Mouse (Mus musculus): ENCODE results near the gene Tob1. TPM values are rescaled to one million over a fixed set of nuclear protein-coding genes. Genes with fewer than 3 reads are reported as not detected.

The Tob1 gene
- 60.4 and 129 TPM in 2 replicates for polyA plus RNA-seq (2015; fragmentation: Nextera tagmentation; extraction: Ambion mirVana)

GRCm38 (mm10) chr11:94211124-94211603 is at the start of gene Tob1:
TSS of gene Tob1 (plus strand) at chr11:94211454.

GRCm38 (mm10) chr11:94245955-94246788 is 34.9 kb downstream of the Tob1 start, which contains the start of gene Wfikkn2:
TSS of gene Wfikkn2 (minus strand) at chr11:94246005.

Other genes with a start within 250 kb of the Tob1 start
- gene Gm20390, start 243.2 kb upstream of the Tob1 start, polyA plus RNA-seq (2015; fragmentation: Nextera tagmentation; extraction: Ambion mirVana): 241 and 293 TPM in 2 replicates
- 85.9 and 94.9 TPM in 2 replicates for gene Nme1, start 242.9 kb upstream of the Tob1 start, polyA plus RNA-seq (2015; fragmentation: Nextera tagmentation; extraction: Ambion mirVana)
- gene Spag9, start 215.4 kb upstream of the Tob1 start, polyA plus RNA-seq (2015; fragmentation: Nextera tagmentation; extraction: Ambion mirVana): 41.6 and 43.6 TPM in 2 replicates
- gene Wfikkn2, start 34.6 kb downstream of the Tob1 start, polyA plus RNA-seq (2015; fragmentation: Nextera tagmentation; extraction: Ambion mirVana): 2.5 and 4.1 TPM in 2 replicates
- 0.18 and 0.55 TPM in 2 replicates for gene Gm21885, start 70.4 kb downstream of the Tob1 start, polyA plus RNA-seq (2015; fragmentation: Nextera tagmentation; extraction: Ambion mirVana)
- 61.7 and 75.9 TPM in 2 replicates for gene Luc7l3, start 110.5 kb downstream of the Tob1 start, polyA plus RNA-seq (2015; fragmentation: Nextera tagmentation; extraction: Ambion mirVana)
- gene Ankrd40, start 116.5 kb downstream of the Tob1 start, polyA plus RNA-seq (2015; fragmentation: Nextera tagmentation; extraction: Ambion mirVana): 27.6 and 35.5 TPM in 2 replicates
- 4.8 and 5.8 TPM in 2 replicates for gene Abcc3, start 181.5 kb downstream of the Tob1 start, polyA plus RNA-seq (2015; fragmentation: Nextera tagmentation; extraction: Ambion mirVana)